Mouse (Mus musculus): ENCODE data around the gene Top3a.
"Not testable (repeated sequence)": the region's sequence is repeated elsewhere in the genome, so short reads cannot be mapped to it uniquely, and the experiment has no call there.

Gene Top3a

GRCm38 (mm10) chr11:60776829-60777740 is at the start of gene Top3a, which contains the start of gene Smcr8:
TSS of gene Top3a (minus strand) at chr11:60777365.
TSS of gene Smcr8 (plus strand) at chr11:60777524.
- peak; percentile 92 for DNase-seq

- no peak for DNase-seq
Measured at GRCm38 (mm10) chr11:60826700-60827099, 49.5 kb upstream of the Top3a start.

- no peak for DNase-seq
Measured at GRCm38 (mm10) chr11:60825191-60825590, 48.0 kb upstream of the Top3a start.

GRCm38 (mm10) chr11:60823771-60824170 is 46.6 kb upstream of the Top3a start:
- DNase-seq: no peak

GRCm38 (mm10) chr11:60816398-60816797 is 39.2 kb upstream of the Top3a start:
- no peak for DNase-seq

- not testable (repeated sequence) for DNase-seq
Measured at GRCm38 (mm10) chr11:60811618-60812017, 34.5 kb upstream of the Top3a start, which contains the start of gene Shmt1. TSS of gene Shmt1 (minus strand) at chr11:60811718.

GRCm38 (mm10) chr11:60811054-60811460 is 33.9 kb upstream of the Top3a start:
- peak; percentile 95 for DNase-seq

GRCm38 (mm10) chr11:60810046-60810965 is 33.1 kb upstream of the Top3a start:
- DNase-seq: no peak

- DNase-seq: no peak
Measured at GRCm38 (mm10) chr11:60809546-60809945, 32.4 kb upstream of the Top3a start.

- peak; percentile 71 for DNase-seq
Measured at GRCm38 (mm10) chr11:60808286-60809070, 31.3 kb upstream of the Top3a start.

GRCm38 (mm10) chr11:60800892-60801291 is 23.7 kb upstream of the Top3a start:
- no peak for DNase-seq

GRCm38 (mm10) chr11:60799977-60800376 is 22.8 kb upstream of the Top3a start:
- no peak for DNase-seq

GRCm38 (mm10) chr11:60796342-60796741 is 19.2 kb upstream of the Top3a start:
- no peak for DNase-seq

GRCm38 (mm10) chr11:60790472-60790871 is 13.3 kb upstream of the Top3a start:
- no peak for DNase-seq

- DNase-seq: peak; percentile 41
Measured at GRCm38 (mm10) chr11:60787595-60787994, 10.4 kb upstream of the Top3a start.

GRCm38 (mm10) chr11:60784179-60784922 is 7.2 kb upstream of the Top3a start:
- no peak for DNase-seq

GRCm38 (mm10) chr11:60779673-60780189 is 2.6 kb upstream of the Top3a start:
- DNase-seq: no peak

- DNase-seq: no peak
Measured at GRCm38 (mm10) chr11:60777801-60778370, 721 bp upstream of the Top3a start.

GRCm38 (mm10) chr11:60776107-60776828 is 897 bp downstream of the Top3a start:
- no peak for DNase-seq

GRCm38 (mm10) chr11:60775578-60775977 is 1.6 kb downstream of the Top3a start:
- DNase-seq: no peak
